Mouse (Mus musculus) adrenal gland, postnatal 10 days (tissue): ENCODE measurements around the gene Shcbp1l. TPM values are rescaled to one million over a fixed set of nuclear protein-coding genes. Genes with fewer than 3 reads are reported as not detected.
A peak's percentile ranks its signal among the peaks of the same experiment; 100 is the strongest.
"Not testable (repeated sequence)": the region's sequence is repeated elsewhere in the genome, so short reads cannot be mapped to it uniquely, and the experiment has no call there.

Source experiments
- DNase-seq: peaks from one replicate; pipeline ENCODE4 v3.0.0; 2021; ENCODE audit warnings: mixed read lengths
- total RNA-seq, 2 experiments: library from RNA; stranded (reverse); gene quantifications; 2 replicates each; pipeline ENCODE4 v1.2.3; 2021

Shcbp1l gene
- total RNA-seq, 2 experiments from 2014 or later, result 0.15 to 0.39 TPM

GRCm38 (mm10) chr1:153424271-153424670 is 691 bp upstream of the Shcbp1l start:
- no peak for DNase-seq

DNA sequence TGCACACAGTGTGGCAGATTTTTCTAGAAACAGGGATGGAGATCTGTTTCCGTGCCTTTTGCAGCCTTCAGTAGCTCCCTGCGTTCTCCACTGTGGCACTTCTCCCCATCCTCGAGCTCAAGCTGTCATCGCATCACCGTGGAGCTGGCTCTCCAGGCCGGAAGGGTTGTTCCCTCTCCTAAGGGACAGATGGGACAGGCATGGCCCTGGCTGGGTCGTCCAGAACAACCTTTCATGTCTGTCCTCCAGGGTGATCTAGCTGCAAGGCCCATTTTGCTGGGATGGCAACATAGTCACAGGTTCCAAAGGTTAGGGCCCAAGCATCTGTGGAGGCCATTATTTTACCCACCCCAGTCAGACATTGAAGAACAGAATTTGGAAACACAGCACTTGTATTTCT is 6.2 kb downstream of the Shcbp1l start:
- DNase-seq, result no peak

DNA sequence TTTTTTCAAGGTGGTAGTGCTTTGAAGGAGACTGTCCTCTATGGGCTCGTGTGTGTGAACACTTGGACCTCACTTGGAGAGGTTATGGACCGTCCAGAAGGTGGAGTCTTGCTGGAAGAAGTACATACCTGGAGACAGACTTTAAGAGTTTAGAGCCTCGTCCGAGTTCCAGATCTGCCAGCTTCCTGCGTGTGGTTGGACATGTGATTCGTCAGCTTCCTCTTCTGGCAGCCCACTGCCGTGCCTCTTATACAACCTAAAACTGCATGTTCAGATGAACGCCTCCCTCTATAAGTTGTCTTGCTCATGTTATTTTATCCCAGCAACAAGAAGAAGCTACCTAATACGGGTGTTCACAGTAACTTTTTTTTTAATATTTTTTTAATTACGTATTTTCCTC is 6.7 kb downstream of the Shcbp1l start:
- DNase-seq, result no peak

DNA sequence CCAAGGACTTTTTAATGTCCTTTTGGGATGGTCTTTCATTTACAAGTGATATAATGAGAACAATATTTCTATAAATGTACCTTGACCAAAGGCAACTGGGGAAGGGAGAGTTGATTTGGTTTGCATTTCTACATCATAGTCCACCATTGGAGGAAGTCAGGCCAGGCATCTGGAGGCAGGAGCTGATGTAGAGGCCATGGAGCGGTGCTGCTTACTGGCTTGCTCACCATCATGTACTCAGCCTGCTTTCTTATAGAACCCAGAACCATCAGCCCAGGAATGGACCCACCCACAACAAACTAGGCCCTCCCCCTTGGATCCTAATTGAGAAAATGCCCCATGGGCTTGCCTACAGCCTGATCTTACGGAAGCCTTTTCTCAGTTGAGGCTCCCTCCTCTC is 7.4 kb downstream of the Shcbp1l start:
- DNase-seq, result no peak

DNA sequence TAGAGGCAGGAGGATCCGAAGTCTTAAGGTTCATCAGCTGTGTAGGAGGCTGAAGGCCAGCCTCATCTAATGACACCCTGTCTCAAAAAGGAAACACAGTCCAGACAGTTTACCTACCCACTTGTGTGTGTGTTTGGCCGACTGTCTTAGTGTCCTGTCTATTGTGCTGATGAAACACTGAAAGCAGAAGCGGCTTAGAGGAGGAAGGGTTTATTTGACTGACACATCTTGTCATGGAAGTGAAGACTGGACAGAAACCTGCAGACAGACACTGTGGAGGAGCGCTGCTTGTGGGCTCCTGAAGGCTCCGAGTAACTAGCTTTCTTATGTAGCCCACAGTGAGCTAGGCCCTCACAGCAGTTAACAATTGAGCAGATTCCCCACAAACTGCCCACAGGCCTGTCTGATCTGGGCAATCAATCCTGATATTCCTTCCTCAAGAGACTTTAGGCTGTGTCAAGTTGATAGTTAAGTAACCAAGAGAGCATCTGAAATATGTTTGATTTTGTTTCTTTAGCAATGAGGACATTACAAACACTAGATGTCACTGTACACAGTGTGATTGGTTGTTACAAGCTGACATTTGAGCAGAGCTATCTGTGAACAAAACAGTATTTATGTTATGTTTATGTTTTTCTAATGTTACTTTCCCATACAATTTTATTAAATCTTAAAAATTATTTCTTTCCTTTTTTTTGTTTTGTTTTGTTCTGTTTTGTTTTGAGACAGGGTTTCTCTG is 9.1 kb downstream of the Shcbp1l start:
- no peak for DNase-seq

DNA sequence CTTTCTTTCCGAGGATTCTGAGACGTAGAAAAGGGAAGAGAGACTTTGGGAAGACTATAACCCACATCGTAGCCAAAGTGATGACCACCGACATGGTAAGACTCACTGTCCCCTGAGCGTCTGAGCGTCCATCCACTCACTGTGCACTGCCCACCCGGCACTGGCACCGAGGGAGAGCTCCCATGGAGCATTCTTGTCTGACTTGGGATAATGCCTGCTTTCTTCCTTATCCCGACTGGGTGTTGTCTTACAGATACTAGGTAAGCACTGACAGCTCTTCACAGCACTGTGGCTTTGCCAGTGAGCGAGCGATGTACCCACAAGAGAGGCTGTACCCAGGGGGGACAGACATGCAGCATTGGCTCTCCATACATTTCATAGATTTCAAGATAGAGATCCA is 12.6 kb downstream of the Shcbp1l start:
- DNase-seq, result no peak

- no peak for DNase-seq
These were observed 15.8 kb downstream of the Shcbp1l start for GRCm38 (mm10) chr1:153440752-153441151.

DNA sequence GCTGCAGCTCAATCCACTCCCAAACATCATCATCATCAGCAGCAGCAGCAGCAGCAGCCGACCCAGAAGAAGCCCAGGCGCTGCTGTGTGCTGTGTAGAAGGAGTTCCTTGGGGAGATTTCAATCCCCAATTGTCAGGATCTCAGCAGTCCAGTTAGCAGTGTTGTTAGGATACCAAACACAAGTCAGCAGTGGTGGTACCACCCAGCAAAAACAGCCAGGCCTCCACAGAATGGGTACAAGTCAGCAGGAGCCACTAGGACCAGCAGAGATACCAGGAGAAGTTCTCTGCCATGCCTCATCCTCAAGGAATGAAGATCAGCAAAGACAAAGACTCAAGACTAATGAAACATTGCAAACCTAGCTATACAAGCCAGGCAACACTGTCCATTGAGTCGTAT is 16.7 kb downstream of the Shcbp1l start:
- no peak for DNase-seq

DNA sequence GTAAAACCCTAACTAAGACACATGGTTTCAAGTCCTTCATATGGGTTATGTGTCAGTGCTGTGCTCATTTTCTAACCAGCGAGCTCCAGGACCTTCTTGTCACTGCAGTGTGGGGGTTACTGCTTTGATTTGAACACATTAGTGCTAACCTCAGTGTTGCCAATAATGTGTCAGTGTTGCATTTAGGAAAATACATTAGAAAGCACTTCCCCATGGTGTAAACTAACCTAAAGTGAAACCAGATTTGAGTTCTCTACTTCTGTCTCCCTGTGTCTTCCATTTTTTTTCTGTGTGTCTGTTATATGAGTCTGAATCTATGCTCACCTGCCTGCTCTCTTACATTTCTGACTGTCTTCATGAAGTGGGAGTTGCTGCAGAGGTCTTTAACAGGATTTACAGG is 18.1 kb downstream of the Shcbp1l start:
- DNase-seq, result no peak

- no peak for DNase-seq
These were observed 18.7 kb downstream of the Shcbp1l start for GRCm38 (mm10) chr1:153443632-153444031.

- no peak for DNase-seq
These were observed 21.3 kb downstream of the Shcbp1l start for GRCm38 (mm10) chr1:153446120-153446831.

- peak; percentile 41 for DNase-seq
These were observed 26.5 kb downstream of the Shcbp1l start for GRCm38 (mm10) chr1:153451237-153452154.

DNA sequence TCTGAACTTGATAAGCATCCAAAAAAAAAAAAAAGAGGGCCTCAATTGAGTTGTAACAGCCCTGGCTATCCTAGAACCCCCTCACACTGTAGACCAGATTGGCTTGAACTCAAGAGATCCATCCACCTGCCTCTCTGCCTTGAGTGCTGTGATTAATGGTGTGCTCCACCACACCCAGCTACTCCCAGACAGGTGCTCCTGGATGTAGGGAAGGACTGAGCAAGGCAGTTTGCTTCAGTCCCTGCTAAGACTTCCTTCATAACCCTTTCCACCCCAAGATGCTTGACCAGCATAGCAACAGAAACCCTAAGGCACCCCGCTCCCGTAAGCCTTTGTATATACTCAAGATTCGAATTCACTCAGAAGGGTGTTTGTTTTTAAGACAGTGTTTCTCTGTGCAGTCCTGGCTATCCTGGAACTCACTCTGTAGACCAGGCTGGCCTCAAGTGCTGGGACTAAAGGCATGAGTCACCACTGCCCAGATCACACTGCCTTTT is 28.2 kb downstream of the Shcbp1l start:
- DNase-seq, result no peak

GRCm38 (mm10) chr1:153456137-153456536 is 31.2 kb downstream of the Shcbp1l start:
- DNase-seq, result no peak

DNA sequence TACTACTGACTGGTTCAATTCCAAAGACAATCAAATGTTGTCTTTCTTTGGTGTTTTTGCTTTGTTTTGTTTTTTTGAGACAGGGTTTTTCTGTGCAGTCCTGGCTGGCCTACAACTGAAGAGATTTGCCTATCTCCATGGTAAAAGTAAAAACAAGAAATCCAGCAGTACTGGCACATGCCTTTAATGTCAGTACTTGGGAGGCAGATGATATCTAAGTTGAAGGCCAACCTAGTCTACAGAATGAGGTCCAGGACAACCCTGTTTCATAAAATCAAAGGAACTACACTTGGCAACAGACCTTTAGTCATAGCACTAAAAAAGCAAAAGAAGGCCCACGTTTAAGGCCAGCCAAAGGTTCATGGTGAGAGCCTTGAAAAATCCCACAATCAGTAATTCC is 36.8 kb downstream of the Shcbp1l start:
- no peak for DNase-seq

GRCm38 (mm10) chr1:153479296-153479695 is 54.3 kb downstream of the Shcbp1l start:
- no peak for DNase-seq

DNA sequence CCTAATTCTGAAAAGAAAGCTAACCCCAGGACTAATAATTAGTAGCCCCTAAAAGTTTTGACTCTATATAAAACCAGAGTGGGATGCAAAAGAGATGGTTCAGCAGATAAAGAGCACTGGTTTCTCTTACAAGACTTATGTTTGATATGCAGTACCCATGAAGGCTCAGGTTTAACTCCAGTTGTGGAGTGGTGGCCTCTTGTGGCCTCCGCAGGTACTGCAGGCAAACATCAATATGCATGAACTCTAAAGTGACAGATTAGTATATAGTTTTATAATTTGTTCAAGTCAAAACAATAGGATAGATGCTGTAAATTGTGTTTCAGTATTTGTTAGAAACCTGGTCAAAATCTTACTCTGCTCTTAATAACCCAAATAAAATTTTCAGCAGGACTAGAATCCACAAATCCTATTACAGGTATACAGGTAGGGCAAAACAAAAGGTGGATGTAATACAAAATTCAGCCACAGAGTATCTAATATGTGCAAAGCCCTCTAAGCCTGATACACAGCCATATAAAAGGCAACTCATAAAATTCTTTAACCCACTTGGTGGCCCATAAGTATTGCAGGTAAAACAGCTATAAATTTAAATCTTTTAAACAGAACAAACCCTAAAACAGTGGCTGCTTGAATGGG is 55.5 kb downstream of the Shcbp1l start:
- peak; percentile 85 for DNase-seq

DNA sequence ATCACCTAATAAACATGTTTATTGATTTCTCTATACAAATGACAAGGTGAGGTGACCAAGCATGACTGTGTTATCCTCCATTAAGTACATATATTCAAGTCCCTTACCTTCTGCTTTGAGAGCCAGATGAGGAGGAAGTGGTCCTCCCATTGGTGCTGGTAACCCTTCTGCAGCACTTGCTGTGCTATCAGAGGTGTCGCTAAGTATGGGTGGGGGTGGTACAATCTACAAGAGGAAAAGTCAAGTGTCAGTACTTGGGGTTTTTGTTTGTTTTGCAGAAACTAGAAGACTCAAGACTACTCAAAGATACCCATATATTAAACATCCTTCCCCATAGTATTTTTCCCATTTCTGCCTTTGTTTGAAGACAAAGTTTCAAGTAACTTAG is 56.1 kb downstream of the Shcbp1l start:
- no peak for DNase-seq

DNA sequence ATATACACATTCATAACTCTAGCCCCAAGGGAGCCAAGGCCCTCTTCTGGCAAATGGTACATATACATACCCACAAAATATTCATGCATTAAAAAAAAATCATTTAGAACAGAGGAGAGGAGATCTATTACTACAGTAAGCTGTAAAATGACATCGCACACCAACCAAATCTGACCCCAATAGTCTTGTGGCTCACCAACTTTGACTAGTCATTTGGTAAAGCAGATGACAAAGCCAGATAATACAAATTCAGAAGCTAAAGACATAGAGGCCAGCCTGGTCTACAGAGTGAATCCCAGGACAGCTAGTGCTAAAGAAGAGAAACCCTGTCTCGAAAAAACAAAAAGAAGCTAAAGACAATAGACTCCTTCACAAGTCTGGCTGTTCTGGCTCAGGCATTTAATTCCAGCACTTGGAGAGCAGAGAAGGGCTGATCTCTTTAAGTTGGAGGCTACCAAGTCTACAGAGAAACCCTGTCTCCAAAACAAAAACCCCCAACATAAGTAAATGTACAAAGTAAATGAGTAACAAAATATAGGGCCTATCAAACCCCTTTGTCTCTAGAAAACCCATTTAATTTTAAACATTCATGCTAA is 60.3 kb downstream of the Shcbp1l start:
- DNase-seq, result no peak

- not testable (repeated sequence) for DNase-seq
These were observed 61.2 kb downstream of the Shcbp1l start for GRCm38 (mm10) chr1:153486120-153486519.

DNA sequence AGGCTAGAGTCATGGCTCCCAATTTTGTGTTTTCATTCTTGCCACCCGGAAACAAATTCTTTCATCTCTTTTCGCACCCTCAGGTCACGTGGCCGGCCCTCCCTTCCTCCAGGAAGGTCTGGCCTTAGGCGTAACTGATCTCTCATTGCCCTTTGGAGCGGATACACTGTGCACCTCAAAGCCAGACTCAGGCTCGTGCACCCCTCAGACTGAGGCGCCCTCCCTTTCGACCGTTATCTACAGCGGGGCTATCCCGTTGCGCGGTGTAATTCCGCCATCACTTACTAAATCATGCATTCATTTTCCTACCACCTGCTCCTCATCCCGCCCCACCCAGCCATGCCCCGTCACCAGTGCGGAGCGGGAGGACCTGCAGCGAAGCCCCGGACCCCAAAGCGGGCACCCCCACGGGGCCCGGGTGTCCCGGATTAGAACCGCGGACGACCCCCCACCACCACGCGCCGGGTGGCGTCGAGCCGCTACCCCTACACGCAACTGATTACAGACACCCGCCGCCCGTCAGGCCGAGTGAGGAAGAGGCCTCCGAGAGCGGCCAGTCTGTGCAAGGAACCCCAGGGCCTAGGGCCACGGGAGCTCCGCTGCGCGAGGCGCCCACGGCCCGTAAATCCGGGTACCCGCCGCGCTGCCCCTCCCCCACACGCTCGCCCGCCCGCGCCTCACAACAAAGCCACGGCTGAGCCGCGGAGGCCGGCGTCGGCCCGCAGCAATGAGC is 62.0 kb downstream of the Shcbp1l start:
- DNase-seq, result peak; percentile 69
